In genomic region chr14:121676596-121677330, GRCm38 (mm10) we compare ENCODE assay signal across 10 mouse cellular contexts.
A peak's percentile ranks its signal among the peaks of the same experiment; 100 is the strongest.
DNase-seq lines count a peak whose midpoint lies in the region; ATAC-seq lines count a peak whose summit lies in the region.
"Had no signal": no experiment of that assay in that cellular context is flagged by ENCODE, and none has a peak within 500 bp of the region (broad histone marks: within the 10 kb centered on the region; RNA-seq: fewer than 3 reads in every experiment).

No protein-coding gene starts in this region.

- no peak for DNase-seq in heart, postnatal 14 days
- DNase-seq in right cerebral cortex, adult 18-20 months, result peak; percentile 66
- DNase-seq in right cerebral cortex, postnatal 4 days, result no peak
- DNase-seq in spleen, adult 18-20 months, result no peak
- DNase-seq in Muller cell, postnatal 12 days (ENCODE audit: inconsistent ontology term), result no peak
- DNase-seq: midbrain, embryonic 14.5 days had no signal

- no peaks in the 10 kb centered on the region for H3K36me3 ChIP-seq in heart, embryonic 13.5 days
- peaks cover 2% of the 10 kb centered on the region; the same call in 1 of the 2 replicates for H3K36me3 ChIP-seq in kidney, embryonic 16.5 days (ENCODE audit: insufficient read depth, low read length)
- H3K36me3 ChIP-seq in forebrain, embryonic 12.5 days (replicated peaks), result no peaks in the 10 kb centered on the region

- H3K4me3 ChIP-seq in heart, embryonic 13.5 days, result no peak overlapping the region
- no peak overlapping the region for H3K4me3 ChIP-seq in kidney, embryonic 16.5 days (ENCODE audit: low read length)
- no peak overlapping the region for H3K4me3 ChIP-seq in forebrain, embryonic 12.5 days (replicated peaks)

- no peak for ATAC-seq in heart, embryonic 13.5 days (ENCODE audit: extremely low read depth, insufficient number of reproducible peaks, low FRiP score, low TSS enrichment)
- peak; percentile 17; the same call in 1 of the 2 replicates for ATAC-seq in kidney, embryonic 16.5 days (ENCODE audit: low FRiP score, low TSS enrichment)
- ATAC-seq in forebrain, embryonic 12.5 days (ENCODE audit: low FRiP score), result no peak

- no peak overlapping the region for H3K4me2 ChIP-seq in heart, embryonic 13.5 days
- H3K4me2 ChIP-seq in kidney, embryonic 16.5 days (replicated peaks; ENCODE audit: low read depth, low read length), result no peak overlapping the region
- no peak overlapping the region for H3K4me2 ChIP-seq in forebrain, embryonic 12.5 days

- intact Hi-C loops in heart, postnatal 14 days (cut with DNase I), result no loop called here

- H3K27ac ChIP-seq in heart, embryonic 13.5 days (replicated peaks), result peak overlapping the region; percentile 50
- H3K27ac ChIP-seq in kidney, embryonic 16.5 days (ENCODE audit: low read length), result peak overlapping the region; percentile 92
- no peak overlapping the region for H3K27ac ChIP-seq in forebrain, embryonic 12.5 days
- H3K27ac ChIP-seq: liver, embryonic 14.5 days had no signal

- H3K27me3 ChIP-seq in heart, embryonic 13.5 days (replicated peaks), result no peaks in the 10 kb centered on the region
- no peaks in the 10 kb centered on the region for H3K27me3 ChIP-seq in kidney, embryonic 16.5 days (ENCODE audit: insufficient read depth, low read length)
- no peaks in the 10 kb centered on the region for H3K27me3 ChIP-seq in forebrain, embryonic 12.5 days

- H3K9ac ChIP-seq in heart, embryonic 13.5 days, result no peak overlapping the region
- H3K9ac ChIP-seq in kidney, embryonic 16.5 days (replicated peaks; ENCODE audit: low read length), result no peak overlapping the region
- no peak overlapping the region for H3K9ac ChIP-seq in forebrain, embryonic 12.5 days
- H3K9ac ChIP-seq: liver, embryonic 14.5 days had no signal

- WGBS in heart, embryonic 13.5 days, result 80% methylated on average over 11 of the region's 11 CpGs
- 81% methylated on average over 11 of the region's 11 CpGs for WGBS in kidney, embryonic 16.5 days
- 90% methylated on average over 11 of the region's 11 CpGs for WGBS in forebrain, embryonic 12.5 days

- H3K9me3 ChIP-seq in heart, embryonic 13.5 days, result no peaks in the 10 kb centered on the region; the same call in 1 of the 2 replicates
- no peaks in the 10 kb centered on the region; the same call in 1 of the 2 replicates for H3K9me3 ChIP-seq in kidney, embryonic 16.5 days (ENCODE audit: low read length)
- no peaks in the 10 kb centered on the region for H3K9me3 ChIP-seq in forebrain, embryonic 12.5 days

- H3K4me1 ChIP-seq in heart, embryonic 13.5 days, result peaks cover 27% of the 10 kb centered on the region
- H3K4me1 ChIP-seq in kidney, embryonic 16.5 days (ENCODE audit: insufficient read depth, low read length), result peaks cover 46% of the 10 kb centered on the region
- H3K4me1 ChIP-seq in forebrain, embryonic 12.5 days, result peaks cover 10% of the 10 kb centered on the region
